Mouse (Mus musculus): ENCODE results near the gene Ccdc182. TPM values are rescaled to one million over a fixed set of nuclear protein-coding genes. Genes with fewer than 3 reads are reported as not detected.

Gene Ccdc182
- total RNA-seq, 2 experiments from 2014 or later = not detected

DNA sequence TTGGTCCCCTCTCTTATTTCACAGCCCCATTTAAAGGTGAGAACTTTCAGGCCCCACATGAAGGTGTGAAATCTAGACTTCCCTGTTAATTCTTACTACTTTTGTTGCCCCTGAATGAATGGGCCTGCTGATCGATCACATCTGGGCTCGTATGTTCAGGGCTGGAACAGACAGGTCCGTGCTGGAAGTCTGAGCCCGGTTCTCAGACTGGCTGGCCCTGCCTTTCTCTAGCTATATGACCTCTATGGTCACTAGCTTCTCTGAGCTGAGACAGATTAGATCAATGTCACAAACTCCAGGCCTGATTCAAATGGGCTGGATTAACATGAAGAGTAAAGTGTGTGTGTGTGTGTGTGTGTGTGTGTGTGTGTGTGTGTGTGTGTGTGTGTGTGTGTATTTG is 14.9 kb upstream of the Ccdc182 start:
- ATAC-seq (replicated peaks; ENCODE audit: poor library complexity, severe bottlenecking) = no peak

DNA sequence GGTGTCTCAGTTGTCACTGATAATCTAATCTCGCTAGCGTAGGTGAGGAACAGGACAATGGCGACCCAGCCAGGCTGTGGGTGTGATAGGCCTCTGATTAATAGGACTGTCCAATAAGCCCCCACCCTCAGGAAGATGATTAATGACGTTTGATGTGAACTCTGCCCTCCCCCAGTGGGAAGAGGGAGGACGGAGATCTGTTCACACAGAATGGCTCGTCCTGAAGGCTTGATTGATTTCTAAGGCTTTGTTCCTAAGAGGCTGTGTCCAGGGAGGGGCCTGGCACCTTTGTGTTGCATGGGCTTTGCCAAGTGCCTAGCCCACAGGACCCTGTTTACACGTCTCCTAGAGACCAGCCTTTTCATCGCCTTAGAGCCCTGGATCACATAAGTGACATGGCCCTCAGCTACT is 13.4 kb upstream of the Ccdc182 start:
- no peak for ATAC-seq (replicated peaks; ENCODE audit: poor library complexity, severe bottlenecking)

DNA sequence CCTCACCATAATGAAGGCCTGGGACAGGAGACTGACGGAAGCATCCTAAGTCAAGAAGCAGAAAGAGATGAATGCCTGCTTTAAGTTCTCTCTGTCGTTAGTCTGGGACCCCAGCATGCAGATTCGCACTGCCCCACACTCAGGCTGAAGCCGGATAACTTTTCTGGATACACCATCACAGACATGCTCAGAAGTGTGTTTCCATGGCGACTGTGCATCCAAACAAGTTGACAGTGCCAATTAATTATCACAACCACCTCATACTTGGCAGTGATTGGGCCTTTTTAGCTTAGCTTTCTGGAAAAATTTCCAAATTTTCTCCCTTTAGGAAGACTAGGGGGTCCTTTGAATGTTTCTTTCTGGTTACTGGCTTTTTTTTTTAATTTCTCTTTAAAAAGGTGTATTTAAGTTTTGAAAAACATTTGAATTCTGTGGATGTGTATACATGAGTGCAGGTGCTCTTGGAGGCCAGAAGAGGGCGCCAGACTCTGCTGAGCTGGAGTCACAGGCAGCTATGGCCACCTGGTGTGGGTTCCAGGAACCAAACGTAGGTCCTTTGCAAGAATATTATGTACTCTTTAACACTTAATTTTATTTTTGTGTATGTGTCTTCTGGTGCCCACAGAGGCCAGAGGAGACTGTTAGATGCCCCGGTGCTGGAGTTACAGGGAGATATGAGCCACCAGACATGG is 12.3 kb upstream of the Ccdc182 start:
- ATAC-seq (replicated peaks; ENCODE audit: poor library complexity, severe bottlenecking) = no peak

DNA sequence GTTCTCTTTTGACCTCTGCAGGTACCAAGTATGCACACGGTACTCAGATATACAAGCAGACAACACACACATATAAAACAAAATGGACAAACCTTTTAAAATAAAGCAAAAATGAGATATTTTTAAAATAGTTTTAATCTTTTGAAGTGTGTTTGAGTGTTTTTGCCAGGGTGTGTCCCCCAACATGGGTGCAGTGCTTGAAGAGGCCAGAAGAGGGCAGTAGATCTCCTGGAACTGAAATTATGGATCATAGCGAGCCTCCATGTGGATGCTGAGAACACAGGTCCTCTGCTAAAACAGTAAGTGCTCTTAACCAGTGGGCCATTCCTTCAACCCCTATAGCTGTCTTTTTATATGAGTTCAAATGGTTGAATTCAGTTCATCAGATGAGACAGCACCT is 11.3 kb upstream of the Ccdc182 start:
- ATAC-seq (replicated peaks; ENCODE audit: poor library complexity, severe bottlenecking) = no peak

DNA sequence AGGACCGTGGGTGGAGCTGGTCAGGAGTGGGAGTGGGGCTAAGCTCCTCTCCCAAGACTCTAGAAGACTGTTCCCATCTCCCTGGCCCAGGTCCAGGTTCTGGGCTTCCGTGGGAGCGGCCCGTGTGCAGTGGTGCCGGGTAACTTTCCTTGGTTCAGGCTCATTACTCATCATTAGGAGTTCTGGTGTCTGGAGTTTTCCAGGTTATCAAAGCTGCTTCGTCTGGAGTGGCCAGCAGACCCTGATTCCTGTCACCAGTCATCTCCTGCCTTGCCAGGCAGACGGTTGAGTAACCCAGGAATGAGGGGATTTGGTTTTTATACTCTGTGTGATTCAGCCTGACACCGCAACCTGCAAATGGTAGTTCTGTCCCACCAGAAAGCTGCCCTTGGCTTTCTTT is 7.8 kb upstream of the Ccdc182 start:
- ATAC-seq (replicated peaks; ENCODE audit: poor library complexity, severe bottlenecking) = no peak

DNA sequence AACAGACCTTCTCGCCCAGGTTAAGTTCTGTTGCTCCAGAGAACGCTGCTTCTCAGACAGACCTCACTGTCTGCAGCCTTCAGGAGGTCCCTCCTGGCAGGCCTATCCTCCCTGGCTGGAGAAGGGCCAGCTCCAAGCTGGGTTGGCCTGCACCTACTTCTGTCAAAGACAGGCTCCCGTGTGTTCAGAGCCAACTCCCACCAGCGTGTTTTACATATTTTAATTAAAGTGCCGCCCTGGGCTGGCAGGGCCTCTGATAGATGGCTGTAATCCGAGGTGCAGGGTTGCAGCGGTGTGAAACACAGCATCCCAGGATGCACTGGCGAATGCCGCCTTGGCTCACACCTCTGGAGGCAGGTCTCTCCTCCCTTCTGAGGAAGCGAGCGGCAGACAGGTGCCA is 5.5 kb upstream of the Ccdc182 start:
- ATAC-seq (replicated peaks; ENCODE audit: poor library complexity, severe bottlenecking) = no peak

DNA sequence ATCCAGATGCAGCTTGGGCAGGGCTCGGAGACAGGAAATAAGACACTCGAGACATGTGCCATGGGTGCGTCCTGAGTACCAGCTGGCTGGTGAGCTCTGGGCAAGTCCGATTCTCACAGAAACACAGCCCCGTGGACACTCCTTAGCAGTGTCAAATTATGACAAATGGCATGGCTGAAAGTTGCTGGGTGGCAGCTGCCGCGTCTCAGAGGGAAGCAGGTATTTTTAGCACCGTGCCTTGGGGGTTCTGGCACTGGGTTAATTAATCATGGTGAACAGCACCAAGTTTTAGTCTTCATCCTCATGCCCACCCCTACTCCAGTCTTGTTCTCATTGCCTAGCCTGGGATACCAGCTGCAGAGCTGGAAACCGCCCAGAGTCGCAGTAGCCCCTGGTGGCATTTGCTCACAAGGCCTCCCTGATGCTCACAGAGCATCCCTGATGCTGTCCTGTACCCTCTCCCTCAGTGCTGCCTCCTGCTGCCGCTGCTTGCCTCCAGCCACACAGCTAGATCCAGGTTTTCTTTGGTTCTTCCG is 5.0 kb upstream of the Ccdc182 start:
- no peak for ATAC-seq (replicated peaks; ENCODE audit: poor library complexity, severe bottlenecking)

DNA sequence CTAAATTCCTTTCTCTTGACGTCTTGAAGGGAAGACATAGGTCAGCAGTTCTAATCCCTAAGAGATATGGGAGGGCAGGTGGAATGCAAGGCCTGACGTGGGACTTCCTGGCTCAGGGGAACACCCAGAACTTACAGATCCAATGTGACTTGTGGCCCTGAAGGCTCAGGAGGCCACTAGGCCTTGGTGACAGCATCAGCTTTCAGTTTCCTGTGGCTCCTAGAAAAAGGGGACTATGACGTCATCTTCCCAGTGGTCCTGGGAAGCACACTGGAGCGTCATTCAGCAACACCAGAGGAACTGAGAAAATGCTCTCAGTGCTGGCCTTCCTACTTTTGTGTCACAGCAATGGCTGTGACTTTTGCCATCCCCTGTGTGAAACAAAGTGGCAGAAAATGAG is 2.6 kb upstream of the Ccdc182 start:
- no peak for ATAC-seq (replicated peaks; ENCODE audit: poor library complexity, severe bottlenecking)

DNA sequence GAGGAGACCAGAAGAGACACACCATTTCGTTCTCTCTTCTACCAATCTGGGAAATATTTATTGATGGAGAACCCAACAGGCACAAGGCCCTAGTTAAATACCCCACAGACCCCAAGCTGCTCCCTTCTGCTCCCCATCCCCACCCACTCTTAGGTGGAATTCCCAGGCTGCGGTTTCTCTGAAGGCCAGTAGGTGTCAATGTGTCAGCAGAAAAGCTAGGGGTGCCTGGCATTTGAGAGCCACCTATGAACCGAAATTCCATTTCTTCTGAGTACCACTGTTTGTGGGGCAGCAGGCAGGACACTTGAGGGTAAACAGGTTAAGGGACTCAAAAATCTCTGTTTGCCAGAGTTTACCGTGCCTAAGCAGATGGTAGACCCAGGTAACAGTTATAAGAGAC is 2.2 kb upstream of the Ccdc182 start:
- ATAC-seq (replicated peaks; ENCODE audit: poor library complexity, severe bottlenecking) = no peak

DNA sequence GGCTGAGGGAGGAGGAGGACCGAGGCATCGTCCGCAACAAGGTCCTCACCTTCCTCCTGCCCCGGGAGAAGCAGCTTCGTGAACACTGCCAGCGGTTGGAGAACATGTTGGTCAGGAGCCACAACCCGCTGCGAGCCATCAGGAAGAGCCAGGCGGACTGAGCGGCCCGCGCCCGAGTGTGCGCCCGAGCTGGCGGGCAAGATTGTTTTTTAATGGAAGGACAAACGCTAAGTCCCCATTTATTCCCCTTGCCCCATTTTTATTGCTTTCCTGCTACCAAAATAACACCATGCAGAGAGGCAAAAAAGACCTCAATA is 494 bp downstream of the Ccdc182 start:
- ATAC-seq (replicated peaks; ENCODE audit: poor library complexity, severe bottlenecking) = no peak

DNA sequence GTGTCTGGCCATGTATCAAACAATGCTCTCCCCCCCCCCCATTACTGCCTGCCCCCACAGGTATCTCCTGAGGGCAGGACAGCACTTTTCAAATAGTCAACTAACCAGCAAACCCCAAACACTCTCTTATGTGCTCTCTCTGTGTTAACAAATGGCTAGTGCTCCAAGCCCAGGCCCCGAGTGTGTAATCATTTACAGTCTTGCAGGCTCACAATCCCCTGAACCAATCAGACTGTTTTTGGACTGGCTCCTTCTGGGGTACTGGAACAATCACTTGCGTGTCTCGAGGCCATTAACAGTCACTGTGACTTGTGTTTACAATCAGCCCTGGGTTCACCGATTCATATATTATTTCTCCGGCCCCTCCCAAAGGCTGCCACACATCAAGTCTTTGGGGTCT is 1.4 kb downstream of the Ccdc182 start:
- no peak for ATAC-seq (replicated peaks; ENCODE audit: poor library complexity, severe bottlenecking)

DNA sequence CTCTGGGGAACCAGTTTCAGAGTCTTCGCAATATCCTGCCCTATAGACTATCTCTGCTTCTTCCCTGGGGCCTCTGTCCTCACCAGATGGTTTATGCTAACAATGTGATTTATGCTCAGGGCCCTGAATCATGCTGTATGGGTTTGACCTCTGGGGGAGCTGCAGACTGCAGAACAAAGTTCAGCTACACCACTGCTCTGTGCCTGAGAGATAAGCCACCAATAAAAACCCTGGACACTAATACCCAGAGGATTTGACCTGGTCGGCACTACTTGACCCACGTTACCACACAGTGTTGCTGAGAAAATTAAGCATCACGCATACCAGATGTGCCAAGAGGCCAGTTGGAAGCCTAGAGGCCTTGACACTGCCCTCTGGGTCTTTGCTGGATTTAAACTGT is 3.7 kb downstream of the Ccdc182 start:
- no peak for ATAC-seq (replicated peaks; ENCODE audit: poor library complexity, severe bottlenecking)

DNA sequence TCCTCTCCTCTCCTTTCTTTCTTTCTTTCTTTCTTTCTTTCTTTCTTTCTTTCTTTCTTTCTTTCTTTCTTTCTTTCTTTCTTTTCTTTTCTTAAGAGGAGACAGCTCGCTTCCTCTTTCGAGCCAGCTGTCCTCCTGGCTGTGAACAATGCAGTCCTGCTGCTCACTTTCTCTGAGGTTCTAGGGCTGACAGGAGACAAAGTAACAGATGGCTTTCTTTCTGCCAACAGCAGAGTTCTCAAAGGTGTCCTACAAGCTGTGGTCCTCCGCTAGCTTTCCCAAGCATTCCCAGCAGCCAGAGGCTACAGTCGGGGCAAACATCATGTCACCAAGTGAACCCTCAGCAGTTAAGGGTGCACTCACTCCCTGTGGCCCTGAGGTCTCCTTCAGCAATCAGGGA is 5.5 kb downstream of the Ccdc182 start:
- no peak for ATAC-seq (replicated peaks; ENCODE audit: poor library complexity, severe bottlenecking)

DNA sequence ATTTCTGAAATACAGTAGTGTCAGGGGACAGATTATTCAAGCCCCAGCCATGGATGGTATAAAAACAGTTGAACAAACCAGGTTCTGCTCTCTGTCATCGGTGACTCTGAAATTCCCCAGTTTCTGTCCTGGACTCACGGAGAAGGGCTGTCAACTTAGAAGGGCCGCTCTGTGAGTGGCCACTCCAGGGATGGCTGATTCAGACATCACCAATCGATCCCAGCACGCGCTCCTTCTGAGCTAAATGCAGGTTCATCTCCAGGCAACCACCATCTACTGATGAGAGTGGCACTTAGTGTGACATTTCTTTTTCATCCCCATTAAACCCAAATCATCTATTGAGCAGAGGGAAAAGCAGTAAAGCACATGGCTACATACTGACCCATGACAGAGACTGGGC is 7.8 kb downstream of the Ccdc182 start:
- no peak for ATAC-seq (replicated peaks; ENCODE audit: poor library complexity, severe bottlenecking)

DNA sequence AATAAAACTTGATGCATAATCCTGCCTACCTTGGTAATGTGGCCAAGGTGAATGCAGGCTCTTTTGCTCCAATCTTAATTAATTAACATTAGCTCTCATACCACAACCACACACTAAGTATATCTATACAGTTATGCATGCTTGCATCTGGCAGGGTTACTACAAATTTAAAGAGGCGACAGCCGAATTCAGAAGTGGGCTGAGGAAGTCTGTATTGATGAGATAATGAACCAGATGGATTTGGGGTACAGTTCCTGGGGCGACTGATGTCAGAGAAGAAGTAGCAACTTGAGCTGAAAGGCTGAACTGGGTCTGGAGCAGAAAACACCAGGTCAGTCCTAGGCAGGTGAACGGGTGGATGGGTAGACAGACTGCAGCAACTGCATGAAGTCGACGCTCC is 11.9 kb downstream of the Ccdc182 start:
- ATAC-seq (replicated peaks; ENCODE audit: poor library complexity, severe bottlenecking) = no peak

DNA sequence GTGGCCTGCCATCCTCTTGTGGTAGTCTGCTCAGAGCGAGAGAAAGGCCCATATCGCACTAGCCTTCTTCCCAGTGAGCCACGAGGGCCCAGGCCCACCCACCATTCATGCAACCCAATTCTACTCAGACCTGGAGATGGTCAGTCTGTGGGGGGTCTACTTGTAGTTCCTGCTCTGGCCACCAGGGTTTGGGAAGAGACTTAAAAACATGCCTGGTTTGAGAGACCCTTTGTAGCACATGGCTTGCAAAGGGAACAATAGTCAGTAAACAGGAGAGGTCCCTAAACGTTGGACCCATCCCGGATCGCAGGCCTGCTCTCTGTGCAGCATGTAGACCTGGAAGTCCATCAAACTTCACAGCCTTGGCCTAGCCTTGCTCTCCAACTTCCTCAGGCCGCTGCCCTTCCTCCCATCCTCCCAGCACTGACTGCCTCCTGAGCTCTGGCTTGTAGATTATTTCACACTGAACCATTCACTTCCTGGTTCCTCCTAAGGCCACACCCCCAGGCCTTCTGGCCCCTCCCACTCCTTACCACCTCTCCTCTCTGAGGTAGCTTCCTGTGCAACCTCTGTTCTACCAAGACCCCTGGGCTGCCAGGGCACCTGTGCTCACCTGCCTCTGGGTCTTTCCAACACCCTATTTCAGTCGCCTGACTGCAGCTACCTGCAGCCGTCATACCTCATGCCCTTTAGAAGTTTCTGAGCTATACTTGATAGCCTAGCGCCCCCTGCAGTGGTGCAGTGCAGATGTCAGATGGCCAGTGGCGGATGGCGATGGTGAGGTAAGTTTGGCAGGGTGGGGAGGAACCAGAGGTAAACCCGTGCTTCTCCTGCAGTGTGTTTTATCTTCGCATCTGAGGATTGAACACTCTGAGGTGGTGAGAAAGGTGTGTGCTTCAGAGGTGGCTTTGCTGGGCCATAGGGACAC is 14.0 kb downstream of the Ccdc182 start:
- ATAC-seq (replicated peaks; ENCODE audit: poor library complexity, severe bottlenecking) = no peak

DNA sequence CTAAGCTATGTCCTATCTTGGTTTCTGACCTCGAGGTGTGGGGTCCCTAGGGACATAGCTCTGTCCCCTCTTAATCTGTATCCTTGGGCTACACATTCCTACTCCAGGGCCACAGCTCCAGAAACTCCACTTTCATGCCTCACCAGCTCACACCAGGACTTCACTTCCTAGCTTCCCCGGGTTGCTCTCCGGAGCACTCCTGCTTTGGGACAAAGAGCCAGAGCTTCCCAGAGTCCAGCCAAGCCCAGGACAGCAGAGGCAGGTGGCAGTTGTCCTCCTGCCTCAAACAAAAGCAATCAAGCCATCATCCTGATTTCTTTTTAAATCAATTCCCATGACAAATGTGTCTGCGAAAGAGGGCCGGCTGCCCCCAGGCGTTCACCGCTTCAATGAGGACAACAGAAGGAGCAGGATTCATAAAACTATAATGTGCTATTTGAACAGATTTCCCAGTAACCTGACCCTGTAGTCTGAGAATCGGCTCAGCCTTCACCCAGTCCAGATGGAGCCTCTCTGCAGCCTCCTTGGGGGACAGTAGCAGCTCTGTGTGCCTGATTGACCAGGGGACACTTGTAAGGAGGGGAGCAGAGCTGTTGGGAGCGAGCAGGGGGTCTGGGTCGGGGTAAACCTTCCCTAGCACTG is 15.3 kb downstream of the Ccdc182 start:
- ATAC-seq (replicated peaks; ENCODE audit: poor library complexity, severe bottlenecking) = no peak

DNA sequence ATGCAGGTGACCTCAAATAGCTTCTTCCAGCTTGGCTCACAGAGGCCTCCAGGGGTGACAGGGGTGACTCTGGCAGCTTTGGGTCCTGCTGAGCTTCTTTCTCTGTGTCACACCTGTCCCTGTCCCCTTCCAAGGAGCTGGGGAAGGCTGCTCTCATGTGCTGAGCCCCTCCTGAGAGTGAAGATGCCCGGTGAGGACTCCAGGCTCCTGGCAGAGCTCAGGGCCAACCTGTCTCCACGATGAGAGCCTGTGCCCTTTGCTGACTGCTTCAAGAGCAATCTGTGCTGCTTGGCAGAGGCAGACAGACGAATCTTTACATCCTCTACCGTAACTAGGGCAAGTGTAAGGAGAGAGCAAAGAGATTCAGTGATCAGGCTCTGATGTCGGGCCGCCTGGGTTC is 16.9 kb downstream of the Ccdc182 start:
- ATAC-seq (replicated peaks; ENCODE audit: poor library complexity, severe bottlenecking) = no peak

DNA sequence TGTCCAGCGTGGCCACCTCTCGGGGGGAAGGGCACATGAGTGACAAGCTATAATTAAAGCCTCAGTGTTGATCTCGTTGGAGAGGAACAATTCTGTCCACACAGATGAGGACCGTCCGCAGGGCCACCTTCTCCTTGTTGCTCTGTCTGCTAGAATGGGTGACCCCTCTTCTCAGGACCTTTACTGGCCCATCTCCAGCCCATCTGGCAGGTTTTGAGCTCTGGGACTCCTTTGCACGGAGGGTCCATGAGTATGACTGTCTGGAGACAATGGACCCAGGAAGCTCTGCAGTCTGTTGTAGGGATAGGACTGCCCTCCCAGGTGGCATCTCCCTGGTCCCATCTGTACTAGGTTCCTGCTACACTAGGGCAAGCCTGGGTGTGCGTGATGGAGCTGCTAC is 17.7 kb downstream of the Ccdc182 start:
- no peak for ATAC-seq (replicated peaks; ENCODE audit: poor library complexity, severe bottlenecking)

DNA sequence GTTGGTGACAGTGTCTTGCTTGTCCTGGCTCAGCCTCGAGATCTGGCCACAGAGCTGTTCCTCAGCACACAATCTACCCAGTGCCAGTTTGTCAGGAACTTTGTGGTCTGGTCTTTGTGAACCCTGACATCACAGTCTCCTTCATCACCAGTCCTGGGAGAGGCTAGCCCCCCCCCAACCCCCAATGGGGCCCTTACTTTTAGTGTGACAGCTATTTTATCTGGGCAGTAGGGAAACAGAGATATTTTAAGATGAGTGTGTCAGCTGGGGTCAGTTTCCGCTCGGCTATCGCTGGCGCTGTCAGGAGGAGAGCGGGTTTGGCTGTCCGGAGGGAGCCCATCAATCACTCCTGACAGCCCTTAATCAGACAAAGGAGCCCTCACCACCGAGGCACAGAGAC is 19.7 kb downstream of the Ccdc182 start:
- ATAC-seq (replicated peaks; ENCODE audit: poor library complexity, severe bottlenecking) = no peak

DNA sequence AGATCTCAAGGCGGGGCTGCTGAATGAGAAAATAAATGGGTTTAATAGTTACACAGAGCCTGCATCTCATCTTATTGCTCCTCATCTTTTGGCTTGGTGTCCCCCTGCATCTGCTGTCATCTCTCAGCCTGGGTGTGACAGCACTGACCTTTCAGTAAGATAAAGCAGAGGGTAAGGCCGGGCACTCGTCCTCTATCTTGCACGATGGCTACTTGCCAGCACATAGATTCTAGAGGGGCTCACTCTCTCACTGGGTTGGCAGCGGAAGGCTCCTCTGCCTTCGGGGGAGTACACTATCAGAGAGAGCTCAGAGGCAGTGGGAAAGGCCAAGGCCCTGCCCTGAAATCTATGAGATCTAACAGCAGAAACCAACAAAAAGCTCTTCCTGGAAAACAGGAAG is 20.6 kb downstream of the Ccdc182 start:
- ATAC-seq (replicated peaks; ENCODE audit: poor library complexity, severe bottlenecking) = no peak
